Mouse (Mus musculus) frontal cortex, postnatal 14 days (tissue): ENCODE results near the gene Pex16.

ENCODE experiments used
- DNase-seq, 2 experiments: peaks; one replicate each; pipeline ENCODE4 v3.0.0; 2022; ENCODE audit warnings: low spot score in 2 of 2

The Pex16 gene

GRCm38 (mm10) chr2:92374514-92374913, at the start of gene Pex16, which contains the start of gene Large2:
Gene Pex16, plus strand, starts transcription at chr2:92374676.
Gene Large2, minus strand, starts transcription at chr2:92374869.
- DNase-seq = no peak

GRCm38 (mm10) chr2:92325676-92326075, 48.8 kb upstream of the Pex16 start:
- DNase-seq = no peak

GRCm38 (mm10) chr2:92326221-92326620, 48.3 kb upstream of the Pex16 start:
- DNase-seq = no peak

GRCm38 (mm10) chr2:92327601-92328000, 46.9 kb upstream of the Pex16 start:
- no peak for DNase-seq

- DNase-seq = no peak
Observed at GRCm38 (mm10) chr2:92328206-92328605, 46.3 kb upstream of the Pex16 start.

- no peak for DNase-seq
Observed at GRCm38 (mm10) chr2:92330840-92331239, 43.6 kb upstream of the Pex16 start.

GRCm38 (mm10) chr2:92331410-92331809, 43.1 kb upstream of the Pex16 start:
- DNase-seq = no peak

GRCm38 (mm10) chr2:92331871-92332270, 42.6 kb upstream of the Pex16 start:
- DNase-seq = no peak

- no peak for DNase-seq
Observed at GRCm38 (mm10) chr2:92342418-92342817, 32.1 kb upstream of the Pex16 start.

GRCm38 (mm10) chr2:92347191-92347590, 27.3 kb upstream of the Pex16 start:
- DNase-seq = no peak

- no peak for DNase-seq
Observed at GRCm38 (mm10) chr2:92349589-92350425, 24.7 kb upstream of the Pex16 start.

GRCm38 (mm10) chr2:92350686-92351085, 23.8 kb upstream of the Pex16 start:
- no peak for DNase-seq

GRCm38 (mm10) chr2:92353402-92353801, 21.1 kb upstream of the Pex16 start:
- no peak for DNase-seq

GRCm38 (mm10) chr2:92354224-92354623, 20.3 kb upstream of the Pex16 start:
- DNase-seq = no peak

GRCm38 (mm10) chr2:92359301-92359700, 15.2 kb upstream of the Pex16 start:
- DNase-seq = no peak

GRCm38 (mm10) chr2:92360186-92360823, 14.2 kb upstream of the Pex16 start:
- no peak for DNase-seq

- DNase-seq = no peak
Observed at GRCm38 (mm10) chr2:92360893-92361292, 13.6 kb upstream of the Pex16 start.

GRCm38 (mm10) chr2:92361795-92362194, 12.7 kb upstream of the Pex16 start:
- DNase-seq = no peak

- no peak for DNase-seq
Observed at GRCm38 (mm10) chr2:92362571-92363228, 11.8 kb upstream of the Pex16 start.

GRCm38 (mm10) chr2:92364086-92364485, 10.4 kb upstream of the Pex16 start:
- no peak for DNase-seq

- DNase-seq = no peak
Observed at GRCm38 (mm10) chr2:92365568-92365967, 8.9 kb upstream of the Pex16 start.

- no peak for DNase-seq
Observed at GRCm38 (mm10) chr2:92367383-92368029, 7.0 kb upstream of the Pex16 start.
